Mouse (Mus musculus): ENCODE results near the gene Foxp1.

Gene Foxp1

GRCm38 (mm10) chr6:99359036-99359698 lies 163.4 kb downstream of the Foxp1 start:
- DNase-seq (ENCODE audit: low spot score): no peak

- DNase-seq (ENCODE audit: low spot score): no peak
Measured at GRCm38 (mm10) chr6:99357931-99358330, 164.6 kb downstream of the Foxp1 start.

- DNase-seq (ENCODE audit: low spot score): no peak
Measured at GRCm38 (mm10) chr6:99354338-99354737, 168.2 kb downstream of the Foxp1 start.

- DNase-seq (ENCODE audit: low spot score): no peak
Measured at GRCm38 (mm10) chr6:99353441-99353840, 169.1 kb downstream of the Foxp1 start.

GRCm38 (mm10) chr6:99350566-99350965 lies 172.0 kb downstream of the Foxp1 start:
- DNase-seq (ENCODE audit: low spot score): no peak

GRCm38 (mm10) chr6:99350156-99350555 lies 172.4 kb downstream of the Foxp1 start:
- no peak for DNase-seq (ENCODE audit: low spot score)

- no peak for DNase-seq (ENCODE audit: low spot score)
Measured at GRCm38 (mm10) chr6:99347836-99348235, 174.7 kb downstream of the Foxp1 start.

GRCm38 (mm10) chr6:99344966-99345365 lies 177.6 kb downstream of the Foxp1 start:
- DNase-seq (ENCODE audit: low spot score): no peak

- no peak for DNase-seq (ENCODE audit: low spot score)
Measured at GRCm38 (mm10) chr6:99344357-99344756, 178.2 kb downstream of the Foxp1 start.

- no peak for DNase-seq (ENCODE audit: low spot score)
Measured at GRCm38 (mm10) chr6:99343815-99344214, 178.7 kb downstream of the Foxp1 start.

- DNase-seq (ENCODE audit: low spot score): no peak
Measured at GRCm38 (mm10) chr6:99342416-99342815, 180.1 kb downstream of the Foxp1 start.

- DNase-seq (ENCODE audit: low spot score): no peak
Measured at GRCm38 (mm10) chr6:99340902-99341301, 181.6 kb downstream of the Foxp1 start.

- no peak for DNase-seq (ENCODE audit: low spot score)
Measured at GRCm38 (mm10) chr6:99339986-99340721, 182.4 kb downstream of the Foxp1 start.

- no peak for DNase-seq (ENCODE audit: low spot score)
Measured at GRCm38 (mm10) chr6:99339343-99339620, 183.2 kb downstream of the Foxp1 start.

- DNase-seq (ENCODE audit: low spot score): no peak
Measured at GRCm38 (mm10) chr6:99338593-99339342, 183.8 kb downstream of the Foxp1 start.

GRCm38 (mm10) chr6:99338174-99338573 lies 184.3 kb downstream of the Foxp1 start:
- no peak for DNase-seq (ENCODE audit: low spot score)

GRCm38 (mm10) chr6:99337575-99337974 lies 184.9 kb downstream of the Foxp1 start:
- no peak for DNase-seq (ENCODE audit: low spot score)

- no peak for DNase-seq (ENCODE audit: low spot score)
Measured at GRCm38 (mm10) chr6:99336191-99336590, 186.3 kb downstream of the Foxp1 start.

- DNase-seq (ENCODE audit: low spot score): no peak
Measured at GRCm38 (mm10) chr6:99335174-99335830, 187.2 kb downstream of the Foxp1 start.

- DNase-seq (ENCODE audit: low spot score): no peak
Measured at GRCm38 (mm10) chr6:99334255-99334654, 188.3 kb downstream of the Foxp1 start.

GRCm38 (mm10) chr6:99333127-99333526 lies 189.4 kb downstream of the Foxp1 start:
- no peak for DNase-seq (ENCODE audit: low spot score)

- no peak for DNase-seq (ENCODE audit: low spot score)
Measured at GRCm38 (mm10) chr6:99330169-99330568, 192.4 kb downstream of the Foxp1 start.

GRCm38 (mm10) chr6:99328634-99329033 lies 193.9 kb downstream of the Foxp1 start:
- DNase-seq (ENCODE audit: low spot score): no peak
